Mouse (Mus musculus) lung, postnatal 0 days (tissue): ENCODE data around the gene Rbm20.

Source experiments
- CTCF ChIP-seq: IDR thresholded peaks from 2 replicates; pipeline ENCODE4 v1.5.1; 2016; ENCODE audit warnings: antibody characterized with exemption, mild to moderate bottlenecking
- EP300 ChIP-seq: IDR thresholded peaks from 2 replicates; pipeline ENCODE4 v1.6.1; 2016; ENCODE audit warnings: antibody characterized with exemption, mild to moderate bottlenecking, control low read depth

DNA sequence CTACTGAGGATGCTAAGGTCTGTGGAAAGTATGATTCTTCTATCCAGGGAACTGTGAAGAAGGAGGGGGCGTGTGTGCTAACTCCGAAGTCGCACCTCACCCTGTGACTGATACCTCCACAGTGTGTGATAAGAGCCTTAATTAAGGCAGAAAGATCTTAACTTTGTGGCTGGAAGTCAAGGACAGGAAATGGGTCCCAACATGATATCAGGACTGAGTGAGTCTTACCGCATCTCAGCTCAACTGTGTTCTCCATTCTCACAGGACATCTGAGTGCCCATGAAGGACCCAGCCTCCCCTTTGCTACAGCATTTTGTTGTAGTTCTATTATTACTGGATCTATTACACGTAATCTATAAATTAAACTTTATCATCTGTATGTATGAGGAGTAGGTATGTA is 19.7 kb upstream of the Rbm20 start:
- TF ChIP-seq CTCF (no peak), EP300 (no peak)
